Mouse (Mus musculus) cerebellum, adult (tissue): ENCODE measurements around the gene Usp2.

Experiments used
- ATAC-seq: cut with Nextera tagmentation; 2 replicates; pipeline ENCODE4 v1.9.2; 2017; ENCODE audit warnings: mild to moderate bottlenecking, moderate library complexity, mixed read lengths; ENCODE audit not compliant: insufficient number of reproducible peaks, low FRiP score, low TSS enrichment

The Usp2 gene

DNA sequence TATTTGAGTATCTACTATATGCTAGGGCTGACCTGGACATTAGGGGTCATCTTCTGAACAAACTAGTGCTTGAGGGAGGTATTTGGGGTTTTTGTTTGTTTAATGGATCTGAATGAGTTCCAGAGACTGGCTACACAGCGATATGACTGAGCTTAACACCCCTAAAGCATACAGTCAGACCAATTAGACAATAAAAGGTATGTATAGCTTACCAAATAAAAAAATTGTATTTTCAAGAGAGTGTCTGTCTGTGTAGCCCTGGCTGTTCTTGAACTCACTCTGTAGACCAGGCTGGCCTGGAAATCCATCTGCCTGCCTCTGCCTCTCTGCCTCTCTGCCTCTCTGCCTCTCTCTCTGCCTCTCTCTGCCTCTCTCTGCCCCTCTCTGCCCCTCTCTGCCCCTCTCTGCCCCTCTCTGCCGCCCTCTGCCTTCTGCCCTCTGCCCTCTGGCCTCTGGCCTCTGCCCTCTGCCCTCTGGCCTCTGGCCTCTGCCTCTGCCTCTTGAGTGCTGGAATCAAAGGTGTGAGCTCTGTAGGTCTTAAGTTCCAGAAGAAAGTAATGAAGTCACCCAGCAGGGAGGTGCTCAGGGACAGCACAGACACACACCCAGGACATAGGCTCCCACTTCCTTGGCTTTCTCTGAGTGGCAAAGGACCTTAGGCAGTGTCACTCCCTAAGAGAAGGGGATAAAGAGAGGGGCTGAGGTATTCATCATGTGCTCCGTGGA is 21.5 kb upstream of the Usp2 start:
- ATAC-seq: no peak

DNA sequence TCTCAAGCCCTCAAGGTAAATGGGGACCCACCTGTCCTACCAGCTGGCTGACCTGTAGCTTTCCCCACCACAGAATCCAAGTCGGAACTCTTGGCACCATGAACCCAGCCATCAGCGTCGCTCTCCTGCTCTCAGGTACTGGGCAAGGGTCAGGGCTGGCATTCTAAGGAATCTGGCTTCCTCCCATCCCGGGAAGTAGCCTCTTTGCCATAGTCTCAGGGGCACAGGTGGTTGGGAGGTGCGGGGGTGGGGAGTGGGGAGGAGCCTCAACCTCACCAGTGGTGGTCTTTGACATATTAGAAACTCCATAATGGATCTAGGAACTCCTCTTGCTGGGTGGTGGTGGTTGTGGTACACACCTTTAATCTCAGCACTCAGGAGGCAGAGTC is 20.9 kb upstream of the Usp2 start:
- ATAC-seq: no peak

DNA sequence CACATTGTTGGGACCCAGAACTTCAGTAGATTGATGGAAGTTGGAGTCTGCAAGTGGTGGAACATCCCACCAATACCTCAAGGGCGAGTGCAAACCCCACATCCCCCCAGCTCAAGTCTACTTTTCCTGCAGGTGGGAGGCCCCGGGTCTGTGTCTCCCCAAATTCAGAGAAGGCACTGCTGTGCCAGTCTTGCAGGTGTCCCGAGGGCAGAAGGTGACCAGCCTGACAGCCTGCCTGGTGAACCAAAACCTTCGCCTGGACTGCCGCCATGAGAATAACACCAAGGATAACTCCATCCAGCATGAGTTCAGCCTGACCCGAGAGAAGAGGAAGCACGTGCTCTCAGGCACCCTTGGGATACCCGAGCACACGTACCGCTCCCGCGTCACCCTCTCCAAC is 20.4 kb upstream of the Usp2 start:
- ATAC-seq: no peak

DNA sequence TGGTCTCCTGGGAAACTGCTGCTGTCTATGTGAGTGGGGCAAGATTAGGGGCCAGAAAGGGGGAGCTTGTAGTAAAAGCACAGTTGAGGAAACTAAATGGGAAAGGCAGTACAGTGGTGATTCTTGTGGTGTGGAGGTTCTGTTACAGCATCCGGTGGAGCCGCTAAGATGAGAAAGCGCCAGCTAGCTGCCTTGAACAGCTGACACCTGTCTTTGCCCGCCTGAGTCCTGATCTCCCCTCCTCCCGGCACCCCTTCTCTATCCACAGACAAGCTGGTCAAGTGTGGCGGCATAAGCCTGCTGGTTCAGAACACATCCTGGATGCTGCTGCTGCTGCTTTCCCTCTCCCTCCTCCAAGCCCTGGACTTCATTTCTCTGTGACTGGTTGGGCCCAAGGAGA is 19.8 kb upstream of the Usp2 start:
- no peak for ATAC-seq

DNA sequence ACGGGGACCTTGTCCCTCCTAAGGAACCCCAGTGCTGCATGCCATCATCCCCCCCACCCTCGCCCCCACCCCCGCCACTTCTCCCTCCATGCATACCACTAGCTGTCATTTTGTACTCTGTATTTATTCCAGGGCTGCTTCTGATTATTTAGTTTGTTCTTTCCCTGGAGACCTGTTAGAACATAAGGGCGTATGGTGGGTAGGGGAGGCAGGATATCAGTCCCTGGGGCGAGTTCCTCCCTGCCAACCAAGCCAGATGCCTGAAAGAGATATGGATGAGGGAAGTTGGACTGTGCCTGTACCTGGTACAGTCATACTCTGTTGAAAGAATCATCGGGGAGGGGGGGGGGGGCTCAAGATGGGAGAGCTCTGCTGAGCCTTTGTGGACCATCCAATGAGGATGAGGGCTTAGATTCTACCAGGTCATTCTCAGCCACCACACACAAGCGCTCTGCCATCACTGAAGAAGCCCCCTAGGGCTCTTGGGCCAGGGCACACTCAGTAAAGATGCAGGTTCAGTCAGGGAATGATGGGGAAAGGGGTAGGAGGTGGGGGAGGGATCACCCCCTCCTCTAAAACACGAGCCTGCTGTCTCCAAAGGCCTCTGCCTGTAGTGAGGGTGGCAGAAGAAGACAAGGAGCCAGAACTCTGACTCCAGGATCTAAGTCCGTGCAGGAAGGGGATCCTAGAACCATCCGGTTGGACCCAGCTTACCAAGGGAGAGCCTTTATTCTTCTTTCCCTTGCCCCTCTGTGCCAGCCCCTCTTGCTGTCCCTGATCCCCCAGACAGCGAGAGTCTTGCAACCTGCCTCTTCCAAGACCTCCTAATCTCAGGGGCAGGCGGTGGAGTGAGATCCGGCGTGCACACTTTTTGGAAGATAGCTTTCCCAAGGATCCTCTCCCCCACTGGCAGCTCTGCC is 19.0 kb upstream of the Usp2 start:
- ATAC-seq: no peak

DNA sequence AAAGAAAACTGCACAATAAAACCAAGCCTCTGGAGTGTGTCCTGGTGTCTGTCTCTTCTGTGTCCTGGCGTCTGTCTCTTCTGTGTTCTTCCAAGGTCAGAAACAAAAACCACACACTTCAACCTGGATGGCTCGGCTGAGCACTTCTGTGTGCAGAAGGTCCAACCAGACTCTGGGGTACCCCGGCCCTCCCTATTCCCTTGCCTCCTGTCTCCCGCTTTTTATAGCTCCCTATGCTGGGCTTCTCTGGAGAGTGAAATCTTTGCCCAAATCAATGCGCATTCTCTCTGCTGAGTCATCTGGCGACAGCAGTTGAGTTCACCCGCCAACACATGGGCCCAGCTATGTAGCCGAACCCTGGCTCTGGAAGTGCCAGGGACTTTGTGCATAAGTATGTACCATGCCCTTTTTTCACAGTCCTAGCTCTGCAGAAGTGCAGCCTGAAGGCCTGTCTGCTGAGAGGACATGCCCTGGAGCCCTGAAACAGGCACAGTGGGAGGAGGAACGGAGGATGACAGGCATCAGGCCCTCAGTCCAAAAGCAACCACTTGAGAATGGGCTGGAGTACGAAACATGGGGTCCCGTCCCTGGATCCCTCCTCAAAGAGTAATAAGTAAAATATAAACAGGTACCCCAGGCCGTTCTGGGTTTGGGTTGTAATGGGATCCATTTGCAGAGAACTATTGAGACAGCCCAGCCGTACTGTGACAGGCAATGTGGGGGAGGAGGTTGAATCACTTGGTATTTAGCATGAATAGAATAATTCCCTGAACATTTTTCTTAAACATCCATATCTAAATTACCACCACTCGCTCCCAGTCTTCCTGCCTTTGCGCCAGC is 18.1 kb upstream of the Usp2 start:
- no peak for ATAC-seq

DNA sequence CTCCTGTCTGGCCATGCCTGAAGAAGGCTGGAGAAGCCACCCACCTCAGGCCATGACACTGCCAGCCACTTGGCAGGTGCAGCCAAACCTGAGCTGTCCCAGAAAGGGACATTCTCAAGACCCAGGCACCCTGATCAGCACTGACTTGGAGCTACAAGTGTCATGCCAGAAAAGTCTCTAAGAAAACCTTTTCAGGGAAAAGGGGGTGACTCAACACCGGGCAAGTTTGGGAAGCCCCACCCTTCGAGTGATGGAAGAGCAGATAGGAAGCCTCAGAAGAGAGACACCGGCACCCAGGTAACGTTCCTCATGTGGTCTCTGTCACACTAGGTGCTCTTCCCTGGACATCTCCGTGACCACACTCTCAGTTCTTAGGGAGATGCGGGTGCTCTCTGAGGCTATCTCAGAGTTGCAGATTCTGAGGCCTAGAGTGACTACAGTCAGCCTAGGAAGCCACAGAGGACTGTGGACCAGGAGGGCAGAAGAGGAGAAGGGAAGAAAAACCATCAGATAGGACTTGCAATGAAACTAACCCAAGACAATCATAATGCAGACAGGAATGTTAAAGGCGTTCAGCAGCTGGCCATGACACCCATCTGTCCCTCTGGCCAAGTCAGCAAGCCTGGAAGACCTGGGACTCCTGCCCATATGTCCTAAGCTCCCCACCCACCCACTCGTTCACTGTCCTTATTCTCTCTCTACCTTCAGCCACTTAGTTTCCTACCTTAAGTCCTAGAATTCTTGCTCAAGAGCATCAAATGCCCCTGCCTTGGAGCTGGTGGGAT is 17.2 kb upstream of the Usp2 start:
- no peak for ATAC-seq

DNA sequence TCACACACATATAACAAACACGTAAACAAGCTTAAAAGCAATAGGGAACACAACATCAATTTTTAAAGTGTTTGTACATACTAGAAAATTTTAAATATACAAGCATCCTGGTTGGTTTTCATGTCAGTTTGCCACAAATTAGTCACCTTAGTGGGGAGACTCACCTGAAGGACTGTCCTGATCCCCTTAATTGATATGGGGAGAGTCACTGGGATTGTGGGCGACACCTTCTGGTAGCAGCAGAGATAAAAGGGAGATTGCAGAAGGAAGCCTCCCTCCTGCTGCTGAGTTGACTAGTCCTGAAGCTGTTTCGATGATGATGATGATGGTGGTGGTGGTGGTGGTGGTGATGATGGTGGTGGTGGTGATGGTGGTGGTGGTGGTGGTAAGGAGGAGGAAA is 14.0 kb upstream of the Usp2 start:
- no peak for ATAC-seq

DNA sequence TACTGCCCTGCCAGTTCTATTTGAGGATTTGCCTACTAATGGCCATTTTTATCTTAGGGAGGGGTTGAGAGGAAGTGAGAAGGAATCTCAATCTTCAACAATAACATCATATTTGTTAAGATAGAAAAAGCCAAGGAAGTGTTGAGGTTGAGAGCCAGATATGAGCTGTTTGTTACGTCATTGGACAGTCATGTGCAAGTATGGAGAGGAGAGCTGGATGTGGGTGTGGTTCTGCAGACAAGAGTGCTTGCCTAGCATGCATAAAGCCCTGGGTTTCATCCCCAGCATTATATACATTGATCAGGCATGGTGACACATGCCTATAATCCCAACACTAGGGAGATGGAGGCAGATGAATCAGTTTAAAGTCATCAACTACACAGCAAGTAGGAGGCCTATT is 12.9 kb upstream of the Usp2 start:
- ATAC-seq: no peak

DNA sequence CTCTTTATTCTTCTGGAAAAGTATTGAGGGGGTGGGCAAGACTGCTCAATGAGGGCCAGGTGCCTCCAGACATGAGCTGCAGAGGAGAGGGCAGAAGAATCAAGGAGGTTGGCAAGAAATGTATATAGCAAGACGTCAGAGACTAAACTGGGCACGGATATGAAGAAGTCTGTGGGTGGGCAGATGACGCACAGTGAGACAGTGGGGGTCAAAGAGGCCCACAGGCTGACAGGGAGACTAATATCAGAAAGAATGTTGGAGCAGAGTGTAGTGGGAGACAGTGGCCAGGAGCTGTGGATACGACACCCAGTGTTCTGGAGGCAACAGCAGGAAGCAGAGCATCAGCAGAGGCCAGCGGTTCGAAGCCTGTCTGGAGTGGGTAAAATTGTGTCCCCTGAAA is 8.2 kb upstream of the Usp2 start:
- ATAC-seq: no peak

DNA sequence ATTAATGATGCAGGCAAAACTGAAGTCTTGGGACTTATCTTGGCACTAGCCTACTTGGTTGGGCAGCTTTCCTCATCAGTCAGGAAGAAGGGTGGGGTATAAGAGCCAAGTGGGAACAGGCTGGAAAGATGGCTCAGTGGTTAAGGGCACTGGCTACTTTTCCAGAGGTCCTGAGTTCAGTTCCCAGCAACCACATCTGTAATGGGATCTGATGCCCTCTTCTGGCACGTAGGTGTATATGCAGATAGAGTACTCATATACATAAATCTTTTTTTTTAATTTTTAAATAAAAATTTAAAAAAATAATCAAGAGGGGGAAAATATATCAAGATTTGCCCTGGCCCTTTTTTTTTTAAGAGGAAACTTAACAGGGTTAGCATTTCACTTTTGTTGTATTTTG is 1.6 kb upstream of the Usp2 start:
- ATAC-seq: no peak

DNA sequence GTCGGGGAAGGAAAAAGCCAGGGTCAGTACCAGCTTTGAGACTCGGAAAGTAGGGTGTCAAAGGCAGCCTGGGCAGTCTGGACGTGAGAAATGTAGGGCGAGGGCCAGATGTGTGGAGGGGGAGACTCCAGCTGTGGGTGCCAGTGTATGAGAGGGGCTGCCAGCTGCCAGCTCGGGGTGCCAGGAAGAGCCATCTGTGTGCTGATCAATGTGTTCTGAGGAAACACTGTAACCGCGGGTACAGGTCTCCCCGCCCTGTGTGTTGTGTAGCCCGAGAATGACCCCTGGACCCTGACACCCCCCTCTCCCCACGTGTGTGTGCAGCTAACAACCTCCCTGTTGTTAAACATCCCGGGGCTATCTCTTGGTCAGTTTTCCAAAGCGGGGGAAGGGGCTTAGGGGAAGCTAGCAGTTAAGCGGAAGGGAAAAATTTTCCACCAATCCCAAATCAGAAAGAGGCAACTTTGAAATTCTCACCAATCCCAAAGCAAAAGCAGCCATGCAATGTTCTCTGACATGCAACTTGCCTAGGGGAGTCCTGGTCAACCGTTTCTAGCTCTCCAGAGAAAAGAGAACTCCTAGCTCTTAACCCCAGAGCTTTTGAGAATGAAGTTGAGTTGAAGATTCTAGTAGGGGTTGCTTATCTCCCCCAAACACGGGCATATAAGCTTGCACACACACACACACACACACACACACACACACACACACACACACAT is 579 bp downstream of the Usp2 start:
- ATAC-seq: 0 out of 2 replicates have a peak, but pooled peaks have one; percentile 12

DNA sequence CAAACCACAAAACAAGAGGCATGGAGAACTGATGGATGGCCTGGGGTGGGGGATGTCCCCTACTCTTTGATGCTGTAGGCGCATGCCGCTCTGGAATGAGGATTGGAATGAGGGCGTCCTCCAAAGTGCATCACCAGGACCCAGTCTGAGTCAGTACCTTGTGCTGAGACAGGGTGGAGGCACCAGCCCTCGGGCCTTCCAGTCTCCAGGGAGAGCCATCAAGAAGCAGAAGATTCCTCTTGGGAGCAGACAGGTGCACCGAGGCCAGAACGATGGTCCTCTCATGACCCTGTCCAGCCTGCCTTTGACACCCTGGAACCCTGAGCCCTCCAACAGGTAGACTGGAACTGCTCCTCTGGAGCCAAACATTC is 1.1 kb downstream of the Usp2 start:
- no peak for ATAC-seq

DNA sequence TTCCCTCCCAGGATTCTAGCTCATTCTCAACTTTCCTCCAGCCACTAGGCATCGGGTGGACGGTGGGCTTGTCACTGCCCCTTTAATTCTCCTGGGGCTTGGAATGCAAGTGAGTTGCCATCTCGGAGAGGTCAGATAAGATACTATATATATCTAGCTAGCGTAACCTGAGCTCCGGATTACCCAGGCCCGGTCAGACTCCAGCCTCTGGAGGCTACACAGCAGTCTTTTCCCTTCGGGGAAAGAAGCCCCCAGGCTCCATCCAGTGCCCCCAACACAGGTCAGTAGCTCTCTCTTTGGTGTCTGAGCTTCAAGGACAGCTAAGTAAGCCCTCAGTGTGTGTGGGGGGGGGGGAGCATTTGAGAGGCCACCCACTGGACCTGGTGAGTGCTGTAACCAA is 2.4 kb downstream of the Usp2 start:
- no peak for ATAC-seq

DNA sequence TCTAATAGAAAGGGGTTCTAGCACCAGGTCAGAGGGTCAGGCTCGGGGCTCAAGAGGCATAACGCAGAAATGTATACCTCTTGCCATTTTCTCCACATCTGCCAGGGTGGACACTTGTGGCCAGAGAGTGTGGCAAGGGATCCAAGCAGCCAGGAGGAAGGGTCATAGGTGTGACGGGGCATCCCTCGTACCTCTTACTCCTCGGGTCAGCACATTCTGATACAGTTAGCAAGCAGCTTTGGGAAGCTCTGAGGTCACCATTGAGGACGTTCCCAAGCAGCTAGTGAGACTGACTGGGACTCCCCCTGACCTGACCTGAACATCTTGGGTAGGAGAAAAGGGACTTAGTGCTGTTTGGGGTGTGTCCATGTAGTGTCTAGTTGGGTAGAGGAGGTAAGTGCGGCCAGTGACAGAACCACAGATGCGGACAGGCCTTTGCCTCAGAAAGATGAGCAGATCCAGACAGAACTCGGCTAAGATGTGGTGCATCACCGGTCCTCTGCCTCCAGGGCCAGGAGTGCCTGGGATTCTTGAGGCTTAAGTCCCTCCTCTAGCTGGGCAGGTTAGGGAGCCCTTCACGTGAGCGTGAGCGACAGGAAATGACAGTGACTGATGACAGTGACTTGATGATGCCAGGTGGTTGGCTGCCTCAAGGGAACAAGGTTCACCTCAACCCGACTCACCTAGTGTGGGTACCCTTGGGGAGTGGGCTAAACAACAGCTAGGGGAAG is 3.5 kb downstream of the Usp2 start:
- ATAC-seq: no peak

DNA sequence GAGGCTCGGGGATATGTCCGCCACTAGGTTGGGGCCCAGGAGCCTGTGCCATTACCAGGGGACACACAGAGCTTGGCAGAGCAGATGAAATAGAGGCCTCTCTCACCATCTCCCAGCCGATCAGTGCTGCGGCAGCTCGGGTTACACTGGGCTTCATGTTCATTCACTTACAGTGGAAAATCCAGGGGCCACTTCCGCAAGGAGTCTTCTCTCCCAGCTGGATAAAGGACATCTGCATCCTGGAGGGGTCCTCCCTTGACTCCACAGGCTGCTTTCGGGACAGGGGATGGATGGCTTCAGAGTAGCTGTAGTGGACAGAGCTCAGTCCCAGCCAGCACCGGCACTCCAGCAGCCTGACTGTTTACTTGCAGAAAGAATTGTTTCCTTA is 4.0 kb downstream of the Usp2 start:
- no peak for ATAC-seq

DNA sequence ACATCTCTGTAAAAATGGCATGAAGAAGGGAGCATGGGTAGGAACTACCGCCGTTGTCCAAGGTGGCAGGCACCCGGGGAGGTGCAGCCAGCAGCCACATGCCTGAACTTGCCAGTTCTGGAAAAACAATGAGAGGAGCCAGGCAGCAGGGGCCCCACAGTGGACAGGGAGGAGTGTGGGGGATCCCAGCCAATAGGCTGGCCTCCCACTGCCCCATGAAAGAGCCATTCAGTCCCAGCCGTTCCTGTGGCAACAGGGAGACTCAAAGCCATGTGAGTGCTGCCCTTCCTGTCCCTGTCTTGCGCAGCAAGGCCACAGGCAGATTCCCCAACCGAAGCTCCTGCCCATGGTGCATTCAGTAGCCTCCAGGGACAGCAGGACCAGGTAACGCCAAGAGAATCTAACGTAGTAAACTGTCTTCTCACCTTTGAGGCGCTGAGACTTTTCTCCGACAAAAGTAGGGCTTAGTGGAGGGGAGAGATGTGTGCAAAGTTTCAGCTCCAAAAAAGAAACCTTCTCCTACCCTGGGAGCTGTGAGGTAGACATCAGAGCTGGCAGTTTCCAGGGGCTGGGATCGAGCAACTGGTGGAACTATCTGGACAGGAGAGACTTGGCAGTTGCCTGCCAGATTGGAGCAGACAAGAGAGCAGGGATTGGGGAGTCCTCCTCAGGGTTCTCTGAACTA is 5.2 kb downstream of the Usp2 start:
- ATAC-seq: no peak

DNA sequence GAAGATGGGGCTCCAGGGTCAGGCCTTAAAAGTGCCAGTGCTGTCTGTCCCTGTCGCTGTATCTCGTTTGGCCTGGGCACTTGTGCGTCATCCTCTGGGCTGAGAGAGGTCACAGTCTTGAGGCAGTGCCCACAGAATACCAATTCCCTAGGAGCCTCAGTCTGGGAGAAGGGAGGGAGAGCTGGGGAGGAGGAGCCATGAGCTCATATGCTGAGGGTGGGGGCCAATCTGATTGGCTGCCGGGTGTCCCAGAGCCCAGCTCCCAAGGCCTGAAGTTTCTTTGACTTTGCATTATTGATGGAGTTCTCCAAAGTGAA is 5.7 kb downstream of the Usp2 start:
- no peak for ATAC-seq

DNA sequence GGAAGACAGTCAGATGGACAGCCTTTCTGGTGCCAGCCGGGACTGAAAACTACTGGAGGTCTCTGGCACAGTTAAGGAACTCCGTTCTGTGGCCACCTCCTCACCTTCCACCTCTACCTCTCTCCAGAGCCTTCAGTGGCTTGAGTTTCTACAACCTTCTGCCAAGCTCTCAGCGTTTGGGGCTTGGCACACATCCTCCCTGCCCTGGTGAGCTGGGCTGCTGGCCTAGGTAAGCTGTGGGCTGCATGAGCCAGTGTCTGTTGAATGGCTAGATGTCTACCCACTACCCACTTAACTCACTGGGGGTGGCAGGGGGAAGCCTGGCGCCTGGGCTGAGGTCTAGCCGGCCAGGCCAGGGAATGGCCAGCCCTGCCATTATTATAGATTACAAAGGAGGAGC is 6.3 kb downstream of the Usp2 start:
- ATAC-seq: no peak
